Mouse (Mus musculus): ENCODE results near the gene Cdan1. TPM values are rescaled to one million over a fixed set of nuclear protein-coding genes. Genes with fewer than 3 reads are reported as not detected.
"Not testable (repeated sequence)": the region's sequence is repeated elsewhere in the genome, so short reads cannot be mapped to it uniquely, and the experiment has no call there.

Cdan1 gene
- polyA plus RNA-seq, 1 experiment from 2014 or later, result 8.8 TPM

DNA sequence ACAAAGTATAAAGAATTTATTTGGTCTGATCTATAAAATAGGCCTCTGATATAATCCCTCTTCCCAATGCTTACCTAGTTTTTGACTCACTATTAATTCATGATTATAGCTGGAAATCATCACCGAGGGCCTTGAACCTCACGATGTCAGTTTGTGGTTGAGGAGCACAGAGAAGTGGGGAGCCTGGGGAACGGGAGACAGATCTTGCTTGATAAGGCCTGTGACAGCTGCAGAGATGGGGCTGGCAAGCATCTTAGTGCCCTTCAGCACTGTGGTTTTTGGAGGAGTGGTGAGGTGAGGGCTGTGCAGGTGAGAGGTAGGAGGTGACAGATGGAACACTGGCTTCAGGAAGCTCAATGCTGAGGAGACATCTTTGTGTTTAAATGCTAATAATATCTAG is 139.8 kb downstream of the Cdan1 start:
- no peak overlapping the region for H3K9ac ChIP-seq (ENCODE audit: low read length)
- no peak overlapping the region for H3K27ac ChIP-seq (ENCODE audit: low read depth)
- WGBS, result 85% methylated on average over 3 of the region's 3 CpGs
- H3K4me1 ChIP-seq (replicated peaks; ENCODE audit: control insufficient read depth, insufficient read depth, low read length), result no peaks in the 10 kb centered on the region
- H3K4me2 ChIP-seq (ENCODE audit: low read length), result no peak overlapping the region
- no peak overlapping the region for H3K4me3 ChIP-seq (ENCODE audit: low read depth, low read length)
- no peak for ATAC-seq (replicated peaks; ENCODE audit: low FRiP score, low TSS enrichment, low read depth)
- no peaks in the 10 kb centered on the region for H3K27me3 ChIP-seq (replicated peaks; ENCODE audit: control insufficient read depth, insufficient read depth, low read length)
- H3K36me3 ChIP-seq (ENCODE audit: control insufficient read depth, insufficient read depth, low read length), result peaks cover 39% of the 10 kb centered on the region
- no peak for DNase-seq (ENCODE audit: low spot score)
- H3K9me3 ChIP-seq (ENCODE audit: control insufficient read depth, low read length), result no peaks in the 10 kb centered on the region

DNA sequence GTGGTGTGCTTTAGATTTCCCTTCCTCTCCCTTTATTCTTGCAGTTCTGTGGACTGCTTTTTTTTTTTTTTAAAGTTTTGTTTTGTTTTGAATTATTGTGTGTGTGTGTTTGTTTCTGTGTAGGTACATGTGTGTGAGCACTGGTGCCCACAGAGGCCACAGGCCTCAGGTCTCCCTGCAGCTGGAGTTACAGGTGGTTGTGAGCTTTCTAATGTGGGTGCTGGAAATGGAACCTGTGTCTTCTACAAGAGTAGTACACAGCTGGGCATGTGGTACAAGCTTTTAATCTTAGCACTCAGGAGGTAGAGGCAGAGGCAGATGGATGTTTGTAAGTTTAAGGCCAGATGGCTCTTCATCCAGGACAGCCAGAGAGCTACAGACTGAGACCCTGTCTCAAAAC is 142.9 kb downstream of the Cdan1 start:
- Histone ChIP-seq H3K9me3 (ENCODE audit: control insufficient read depth, low read length) (no peaks in the 10 kb centered on the region), H3K27ac (ENCODE audit: low read depth) (no peak overlapping the region), H3K4me3 (ENCODE audit: low read depth, low read length) (no peak overlapping the region), H3K4me1 (replicated peaks; ENCODE audit: control insufficient read depth, insufficient read depth, low read length) (no peaks in the 10 kb centered on the region), H3K4me2 (ENCODE audit: low read length) (no peak overlapping the region), H3K9ac (ENCODE audit: low read length) (no peak overlapping the region), H3K36me3 (ENCODE audit: control insufficient read depth, insufficient read depth, low read length) (peaks cover 8% of the 10 kb centered on the region; the same call in 1 of the 2 replicates), H3K27me3 (replicated peaks; ENCODE audit: control insufficient read depth, insufficient read depth, low read length) (no peaks in the 10 kb centered on the region)
- ATAC-seq (replicated peaks; ENCODE audit: low FRiP score, low TSS enrichment, low read depth) (no peak), DNase-seq (ENCODE audit: low spot score) (no peak)

DNA sequence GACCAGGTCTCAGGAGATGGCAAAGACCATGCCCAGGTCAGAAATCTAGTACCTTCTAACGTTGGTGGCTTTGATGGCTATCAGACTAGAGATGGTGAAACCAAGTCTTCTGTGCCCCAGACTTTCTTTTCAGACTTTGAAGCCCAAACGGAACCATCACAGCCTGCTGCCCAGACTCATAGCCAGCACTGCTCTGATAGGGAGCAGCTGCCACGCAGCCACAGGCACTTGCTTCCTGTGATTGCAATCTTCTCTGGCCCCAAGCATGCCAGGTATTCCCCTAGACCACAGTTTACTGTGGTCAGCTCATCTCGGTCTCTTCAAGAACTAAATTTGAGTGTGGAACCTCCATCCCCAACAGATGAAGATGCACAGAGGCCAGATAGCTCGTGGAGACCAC is 147.3 kb downstream of the Cdan1 start:
- Histone ChIP-seq H3K4me2 (ENCODE audit: low read length) (no peak overlapping the region), H3K27me3 (replicated peaks; ENCODE audit: control insufficient read depth, insufficient read depth, low read length) (no peaks in the 10 kb centered on the region), H3K9ac (ENCODE audit: low read length) (no peak overlapping the region), H3K4me3 (ENCODE audit: low read depth, low read length) (no peak overlapping the region), H3K27ac (ENCODE audit: low read depth) (no peak overlapping the region), H3K36me3 (ENCODE audit: control insufficient read depth, insufficient read depth, low read length) (peaks cover 7% of the 10 kb centered on the region; the same call in 1 of the 2 replicates), H3K9me3 (ENCODE audit: control insufficient read depth, low read length) (no peaks in the 10 kb centered on the region), H3K4me1 (replicated peaks; ENCODE audit: control insufficient read depth, insufficient read depth, low read length) (no peaks in the 10 kb centered on the region)
- WGBS, result 75% methylated on average over 5 of the region's 5 CpGs
- DNase-seq (ENCODE audit: low spot score), result no peak
- no peak for ATAC-seq (replicated peaks; ENCODE audit: low FRiP score, low TSS enrichment, low read depth)

DNA sequence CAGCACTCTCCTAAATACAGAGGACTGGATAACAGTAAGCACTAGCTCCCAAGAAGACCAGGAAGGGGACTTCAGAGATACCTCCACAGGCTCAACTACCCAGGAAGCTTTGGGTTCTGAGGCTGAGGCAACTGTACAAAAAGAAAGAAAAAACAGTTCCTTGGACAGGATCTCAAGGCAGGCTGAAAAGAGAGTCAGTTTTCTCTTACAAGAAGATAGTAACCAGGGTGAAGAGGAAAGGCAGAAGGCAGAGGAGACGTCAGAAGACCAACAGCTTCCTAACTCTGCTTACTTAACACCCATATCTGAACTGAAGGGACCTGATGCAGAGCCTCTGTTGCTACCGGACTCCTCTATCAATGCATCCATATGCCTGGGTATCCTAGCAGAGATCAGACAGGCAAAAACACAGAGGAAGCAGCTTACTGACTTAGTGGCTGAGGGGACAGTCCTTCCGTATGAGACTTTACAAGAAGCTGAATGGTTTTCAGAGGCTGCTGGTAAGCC is 149.5 kb downstream of the Cdan1 start:
- no peaks in the 10 kb centered on the region for H3K27me3 ChIP-seq (replicated peaks; ENCODE audit: control insufficient read depth, insufficient read depth, low read length)
- no peak overlapping the region for H3K4me3 ChIP-seq (ENCODE audit: low read depth, low read length)
- H3K27ac ChIP-seq (ENCODE audit: low read depth), result no peak overlapping the region
- H3K9me3 ChIP-seq (ENCODE audit: control insufficient read depth, low read length), result no peaks in the 10 kb centered on the region
- no peak overlapping the region for H3K4me2 ChIP-seq (ENCODE audit: low read length)
- H3K9ac ChIP-seq (ENCODE audit: low read length), result no peak overlapping the region
- DNase-seq (ENCODE audit: low spot score) (no peak), ATAC-seq (replicated peaks; ENCODE audit: low FRiP score, low TSS enrichment, low read depth) (no peak)
- peaks cover 19% of the 10 kb centered on the region for H3K36me3 ChIP-seq (ENCODE audit: control insufficient read depth, insufficient read depth, low read length)
- H3K4me1 ChIP-seq (replicated peaks; ENCODE audit: control insufficient read depth, insufficient read depth, low read length), result no peaks in the 10 kb centered on the region
- WGBS, result 90% methylated on average over 3 of the region's 3 CpGs

DNA sequence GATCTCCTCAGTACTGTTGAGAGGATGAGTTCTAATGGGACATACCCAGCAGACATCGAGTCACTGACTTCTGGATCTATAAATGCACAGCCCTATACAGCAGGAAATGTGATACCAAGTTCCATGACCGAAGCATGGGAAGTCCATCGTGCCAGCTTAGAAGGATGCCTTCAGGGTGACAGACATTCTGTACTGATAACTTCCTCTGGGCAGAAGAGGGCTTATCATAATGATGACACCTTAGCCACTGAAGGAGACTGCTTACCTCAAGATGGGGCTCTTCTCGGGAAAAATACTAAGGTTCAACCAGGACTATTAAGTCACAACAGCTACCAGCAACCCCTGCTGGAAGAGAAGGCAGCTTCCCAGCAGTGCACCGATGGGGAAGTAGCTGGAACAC is 152.2 kb downstream of the Cdan1 start:
- H3K9ac ChIP-seq (ENCODE audit: low read length), result no peak overlapping the region
- 81% methylated on average over 5 of the region's 5 CpGs for WGBS
- H3K36me3 ChIP-seq (ENCODE audit: control insufficient read depth, insufficient read depth, low read length), result peaks cover 28% of the 10 kb centered on the region
- DNase-seq (ENCODE audit: low spot score) (no peak), ATAC-seq (replicated peaks; ENCODE audit: low FRiP score, low TSS enrichment, low read depth) (no peak)
- no peak overlapping the region for H3K27ac ChIP-seq (ENCODE audit: low read depth)
- no peak overlapping the region for H3K4me3 ChIP-seq (ENCODE audit: low read depth, low read length)
- no peaks in the 10 kb centered on the region for H3K9me3 ChIP-seq (ENCODE audit: control insufficient read depth, low read length)
- no peak overlapping the region for H3K4me2 ChIP-seq (ENCODE audit: low read length)
- no peaks in the 10 kb centered on the region for H3K4me1 ChIP-seq (replicated peaks; ENCODE audit: control insufficient read depth, insufficient read depth, low read length)
- no peaks in the 10 kb centered on the region for H3K27me3 ChIP-seq (replicated peaks; ENCODE audit: control insufficient read depth, insufficient read depth, low read length)

DNA sequence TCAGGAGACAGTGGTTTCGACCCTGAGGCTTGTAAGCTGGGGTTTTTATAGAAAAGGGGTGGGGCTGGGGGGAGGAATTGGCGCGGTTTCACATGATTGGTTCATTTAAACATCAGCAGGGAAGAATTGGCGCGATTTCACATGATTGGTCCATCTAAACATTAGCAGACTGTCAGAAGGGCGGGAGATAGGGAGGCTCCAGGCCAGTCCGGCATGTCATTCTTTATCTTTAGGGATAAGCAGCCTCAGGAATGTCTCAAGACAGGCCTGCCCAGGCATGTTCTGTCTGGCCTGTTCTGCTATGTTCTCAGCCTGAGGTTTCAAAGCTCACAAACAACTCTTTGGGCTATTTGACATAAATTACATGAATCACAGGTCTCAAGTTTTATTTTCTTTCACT is 168.8 kb downstream of the Cdan1 start:
- H3K36me3 ChIP-seq (ENCODE audit: control insufficient read depth, insufficient read depth, low read length); H3K4me3 ChIP-seq (ENCODE audit: low read depth, low read length); H3K27me3 ChIP-seq (replicated peaks; ENCODE audit: control insufficient read depth, insufficient read depth, low read length); H3K4me2 ChIP-seq (ENCODE audit: low read length); H3K27ac ChIP-seq (ENCODE audit: low read depth); DNase-seq (ENCODE audit: low spot score); H3K9me3 ChIP-seq (ENCODE audit: control insufficient read depth, low read length); H3K4me1 ChIP-seq (replicated peaks; ENCODE audit: control insufficient read depth, insufficient read depth, low read length); H3K9ac ChIP-seq (ENCODE audit: low read length); ATAC-seq (replicated peaks; ENCODE audit: low FRiP score, low TSS enrichment, low read depth): not testable (repeated sequence)
- 86% methylated on average over 7 of the region's 7 CpGs for WGBS

DNA sequence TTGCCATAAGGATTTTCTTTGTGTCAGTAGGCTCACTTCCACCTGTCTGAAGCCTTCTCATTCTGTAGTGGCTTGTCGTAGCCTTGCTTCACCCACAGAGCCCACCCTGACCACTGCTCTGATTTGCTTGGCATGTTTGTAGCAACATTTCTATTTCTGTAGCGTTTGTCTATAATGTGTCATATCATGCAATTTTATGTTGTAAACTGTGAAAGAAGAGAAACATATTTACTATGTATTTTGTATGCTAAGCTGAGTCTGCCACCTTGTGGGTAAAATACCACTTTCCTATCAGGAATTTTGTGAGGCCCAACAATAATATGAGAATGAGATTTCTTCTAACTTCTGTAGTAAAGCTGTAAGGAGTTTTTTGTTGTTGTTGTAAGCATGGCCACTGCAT is 179.7 kb downstream of the Cdan1 start:
- Histone ChIP-seq H3K27ac (ENCODE audit: low read depth) (no peak overlapping the region), H3K4me1 (replicated peaks; ENCODE audit: control insufficient read depth, insufficient read depth, low read length) (no peaks in the 10 kb centered on the region), H3K36me3 (ENCODE audit: control insufficient read depth, insufficient read depth, low read length) (peaks cover 12% of the 10 kb centered on the region; the same call in 1 of the 2 replicates), H3K4me3 (ENCODE audit: low read depth, low read length) (no peak overlapping the region), H3K27me3 (replicated peaks; ENCODE audit: control insufficient read depth, insufficient read depth, low read length) (no peaks in the 10 kb centered on the region), H3K9me3 (ENCODE audit: control insufficient read depth, low read length) (no peaks in the 10 kb centered on the region), H3K4me2 (ENCODE audit: low read length) (no peak overlapping the region), H3K9ac (ENCODE audit: low read length) (no peak overlapping the region)
- WGBS, result 74% methylated on average over 2 of the region's 2 CpGs
- DNase-seq (ENCODE audit: low spot score) (no peak), ATAC-seq (replicated peaks; ENCODE audit: low FRiP score, low TSS enrichment, low read depth) (no peak)

DNA sequence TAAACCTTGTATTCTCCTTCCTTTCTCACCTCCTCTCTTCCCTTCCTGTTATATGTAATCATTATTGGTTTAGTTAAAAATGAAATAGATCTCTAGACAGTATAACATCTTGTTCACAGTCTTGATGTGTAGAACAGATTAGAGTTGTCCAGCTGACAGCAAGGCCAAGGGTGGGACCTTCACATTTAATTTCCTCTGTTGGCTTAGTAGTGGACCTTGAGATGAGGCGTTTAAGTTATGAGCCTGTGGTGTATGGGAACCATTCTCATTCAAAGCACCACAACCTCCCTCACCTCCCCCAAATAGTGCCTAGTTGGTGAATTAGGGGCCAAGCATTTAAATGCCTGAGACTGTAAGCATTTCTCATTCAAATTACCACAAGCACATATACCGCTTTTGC is 182.5 kb downstream of the Cdan1 start:
- Histone ChIP-seq H3K4me3 (ENCODE audit: low read depth, low read length) (no peak overlapping the region), H3K27ac (ENCODE audit: low read depth) (no peak overlapping the region), H3K9ac (ENCODE audit: low read length) (no peak overlapping the region), H3K27me3 (replicated peaks; ENCODE audit: control insufficient read depth, insufficient read depth, low read length) (no peaks in the 10 kb centered on the region), H3K36me3 (ENCODE audit: control insufficient read depth, insufficient read depth, low read length) (peaks cover 12% of the 10 kb centered on the region; the same call in 1 of the 2 replicates), H3K9me3 (ENCODE audit: control insufficient read depth, low read length) (no peaks in the 10 kb centered on the region), H3K4me1 (replicated peaks; ENCODE audit: control insufficient read depth, insufficient read depth, low read length) (no peaks in the 10 kb centered on the region), H3K4me2 (ENCODE audit: low read length) (no peak overlapping the region)
- DNase-seq (ENCODE audit: low spot score) (no peak), ATAC-seq (replicated peaks; ENCODE audit: low FRiP score, low TSS enrichment, low read depth) (no peak)
- 86% methylated on average over 2 of the region's 2 CpGs for WGBS

Measured in intestine, embryonic 14.5 days (tissue).